Mouse (Mus musculus): ENCODE measurements around the gene Ppp1r14a.

- TF ChIP-seq CTCF (IDR thresholded peaks at IDR 0.05; ENCODE audit: control insufficient read depth, insufficient read depth, low read length) (no peak), POLR2A (IDR thresholded peaks at IDR 0.05; ENCODE audit: borderline replicate concordance, control insufficient read depth, low read depth, low read length) (no peak)
Observed at GRCm38 (mm10) chr7:29279924-29280323, 9.2 kb upstream of the Ppp1r14a start.

Data from bone marrow, adult 2 months (tissue).